In the genomic region with DNA sequence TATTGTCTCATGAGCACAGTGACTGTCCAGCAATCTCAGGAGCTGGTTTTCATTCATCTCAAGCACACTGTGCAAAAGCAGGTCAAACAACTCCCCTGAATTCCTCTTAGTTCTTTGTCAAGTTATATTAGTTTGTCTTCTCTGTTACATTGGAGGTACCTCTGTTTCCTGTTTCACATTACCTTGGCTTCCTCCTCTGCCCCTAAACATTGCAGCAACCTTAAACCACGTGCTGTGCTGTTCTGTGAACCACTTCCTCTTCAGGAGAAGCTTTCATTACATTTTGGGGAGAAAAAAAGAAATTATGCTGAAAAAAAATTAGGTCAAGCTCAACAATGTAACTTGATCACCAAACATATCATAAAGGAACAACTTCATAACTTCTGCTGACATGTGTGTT, we compare ENCODE assay signal across 13 mouse cellular contexts. TPM values are rescaled to one million over a fixed set of nuclear protein-coding genes. Genes with fewer than 3 reads are reported as not detected.
A peak's percentile ranks its signal among the peaks of the same experiment; 100 is the strongest.
DNase-seq lines count a peak whose midpoint lies in the region; ATAC-seq lines count a peak whose summit lies in the region.
"Had no signal": no experiment of that assay in that cellular context is flagged by ENCODE, and none has a peak within 500 bp of the region (broad histone marks: within the 10 kb centered on the region; RNA-seq: fewer than 3 reads in every experiment).

No protein-coding gene starts in this region.

- H3K27ac ChIP-seq in liver, embryonic 12.5 days = 0 out of 2 replicates have a peak overlapping the region, but pooled peaks have one; percentile 18
- H3K27ac ChIP-seq in midbrain, embryonic 10.5 days (replicated peaks) = no peak overlapping the region
- H3K27ac ChIP-seq in embryonic facial prominence, embryonic 10.5 days (replicated peaks) = no peak overlapping the region
- H3K27ac ChIP-seq: embryonic facial prominence, embryonic 12.5 days; heart, adult 2 months had no signal

- 24% methylated on average over 1 of the region's 1 CpGs for WGBS in liver, embryonic 12.5 days (ENCODE audit: insufficient replicate concordance)
- 74% methylated on average over 1 of the region's 1 CpGs for WGBS in midbrain, embryonic 10.5 days
- WGBS in embryonic facial prominence, embryonic 10.5 days = 53% methylated on average over 1 of the region's 1 CpGs

- H3K4me2 ChIP-seq in liver, embryonic 12.5 days = no peak overlapping the region
- H3K4me2 ChIP-seq: embryonic facial prominence, embryonic 12.5 days had no signal

- no peaks in the 10 kb centered on the region for H3K27me3 ChIP-seq in liver, embryonic 12.5 days (replicated peaks)
- no peaks in the 10 kb centered on the region for H3K27me3 ChIP-seq in midbrain, embryonic 10.5 days (ENCODE audit: low read depth, poor library complexity, severe bottlenecking)
- no peaks in the 10 kb centered on the region for H3K27me3 ChIP-seq in embryonic facial prominence, embryonic 10.5 days (replicated peaks; ENCODE audit: low read depth, poor library complexity, severe bottlenecking)
- H3K27me3 ChIP-seq: embryonic facial prominence, embryonic 12.5 days had no signal

- no peak for ATAC-seq in liver, embryonic 12.5 days
- peak; percentile 70 for ATAC-seq in common myeloid progenitor, adult 5-6 weeks (replicated peaks; ENCODE audit: low read depth, poor library complexity, severe bottlenecking)
- peak; percentile 32; the same call in 1 of the 2 replicates for ATAC-seq in megakaryocyte-erythroid progenitor cell, adult 5-6 weeks (replicated peaks; ENCODE audit: low FRiP score, low TSS enrichment, poor library complexity, severe bottlenecking)
- ATAC-seq: forebrain, embryonic 16.5 days; intestine, embryonic 16.5 days had no signal

- H3K9me3 ChIP-seq in liver, embryonic 12.5 days (replicated peaks) = no peaks in the 10 kb centered on the region
- no peaks in the 10 kb centered on the region for H3K9me3 ChIP-seq in midbrain, embryonic 10.5 days (replicated peaks)
- H3K9me3 ChIP-seq in embryonic facial prominence, embryonic 10.5 days = no peaks in the 10 kb centered on the region
- H3K9me3 ChIP-seq: embryonic facial prominence, embryonic 12.5 days had no signal

- H3K4me1 ChIP-seq in liver, embryonic 12.5 days = 0 out of 2 replicates have a peak, but pooled peaks cover 5% of the 10 kb centered on the region
- H3K4me1 ChIP-seq in midbrain, embryonic 10.5 days = no peaks in the 10 kb centered on the region
- H3K4me1 ChIP-seq in embryonic facial prominence, embryonic 10.5 days = no peaks in the 10 kb centered on the region
- H3K4me1 ChIP-seq: embryonic facial prominence, embryonic 12.5 days had no signal

- no peak overlapping the region for H3K9ac ChIP-seq in liver, embryonic 12.5 days
- H3K9ac ChIP-seq: embryonic facial prominence, embryonic 12.5 days had no signal

- 0 out of 2 replicates have a peak, but pooled peaks cover 4% of the 10 kb centered on the region for H3K36me3 ChIP-seq in liver, embryonic 12.5 days
- H3K36me3 ChIP-seq in midbrain, embryonic 10.5 days = no peaks in the 10 kb centered on the region
- H3K36me3 ChIP-seq in embryonic facial prominence, embryonic 10.5 days (replicated peaks) = no peaks in the 10 kb centered on the region
- H3K36me3 ChIP-seq: embryonic facial prominence, embryonic 12.5 days had no signal

- DNase-seq in liver = no peak
- peak; percentile 44 to 65 for DNase-seq in thymus, postnatal 36 days
- DNase-seq in midbrain, embryonic 10.5 days (ENCODE audit: low spot score) = no peak
- DNase-seq in embryonic facial prominence, embryonic 10.5 days (ENCODE audit: low spot score) = no peak
- DNase-seq in right cerebral cortex, postnatal 10 days (ENCODE audit: low spot score in 2 of 2) = no peak
- DNase-seq: retina, postnatal 1 day had no signal

- H3K4me3 ChIP-seq in liver, embryonic 12.5 days = no peak overlapping the region
- H3K4me3 ChIP-seq in midbrain, embryonic 10.5 days = no peak overlapping the region
- H3K4me3 ChIP-seq in embryonic facial prominence, embryonic 10.5 days = no peak overlapping the region
- H3K4me3 ChIP-seq: embryonic facial prominence, embryonic 12.5 days; heart, adult 2 months had no signal

RNA-seq across cellular contexts. Expression of gene Apbb1ip, which starts 33.4 kb away (rescaled TPM):
- polyA plus RNA-seq in liver, embryonic 12.5 days (2016; fragmentation: Nextera tagmentation; extraction: Ambion mirVana) = 9.0 and 10.1 TPM in 2 replicates
- total RNA-seq in common myeloid progenitor, adult 5-6 weeks (2017) = 24.3 and 43.8 TPM in 2 replicates
- total RNA-seq in megakaryocyte-erythroid progenitor cell, adult 5-6 weeks (2014; fragmentation: Nextera tagmentation) = 128 and 143 TPM in 2 replicates
- total RNA-seq in megakaryocyte-erythroid progenitor cell, adult 5-6 weeks (2017) = 14.0 and 21.9 TPM in 2 replicates
- 0.84 and 1.1 TPM in 2 replicates for polyA plus RNA-seq in midbrain, embryonic 10.5 days (2016; fragmentation: Nextera tagmentation; extraction: Ambion mirVana)
- 1.6 and 1.8 TPM in 2 replicates for polyA plus RNA-seq in embryonic facial prominence, embryonic 10.5 days (2016; fragmentation: Nextera tagmentation; extraction: Ambion mirVana)

Comparison
In these comparisons a context has a peak if more than half of its experiments do, and no peak if none do; other contexts are left out.
1. DNase-seq: peak in thymus, postnatal 36 days (2 of 2); none in liver (single experiment), midbrain, embryonic 10.5 days (single experiment), embryonic facial prominence, embryonic 10.5 days (single experiment) and right cerebral cortex, postnatal 10 days (0 of 2).